Mouse (Mus musculus) 3134 (cell line): ENCODE measurements around the gene Rhox3e.
"Not testable (repeated sequence)": the region's sequence is repeated elsewhere in the genome, so short reads cannot be mapped to it uniquely, and the experiment has no call there.

Experiments used
- DNase-seq: peaks from one replicate; pipeline ENCODE4 v3.0.0-alpha.2; 2011; ENCODE audit warnings: low spot score; ENCODE audit not compliant: insufficient read length; ENCODE audit errors: extremely low read depth

Rhox3e gene

GRCm38 (mm10) chrX:37541719-37542118 is at the start of gene Rhox3e:
TSS of gene Rhox3e (plus strand) at chrX:37542019.
- DNase-seq: not testable (repeated sequence)

DNA sequence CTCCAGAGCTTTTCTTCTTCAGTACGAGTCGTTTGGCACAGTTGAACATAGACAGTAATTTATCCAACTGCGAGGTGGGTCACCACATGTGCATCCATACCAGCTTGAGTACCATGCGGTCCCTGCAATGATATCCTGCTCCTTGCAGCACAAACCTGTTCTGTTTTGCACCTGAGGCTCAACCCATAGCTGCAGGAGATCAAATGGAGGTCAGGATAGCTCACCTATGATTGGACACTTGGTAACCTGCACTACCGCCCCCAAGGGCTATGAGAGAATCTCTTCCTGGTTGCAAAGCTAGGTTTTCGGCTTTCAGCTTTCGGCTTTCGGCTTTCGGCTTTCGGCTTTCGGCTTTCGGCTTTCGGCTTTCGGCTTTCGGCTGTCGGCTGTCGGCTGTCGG is 27.8 kb upstream of the Rhox3e start, which contains the start of gene Rhox4d:
Gene Rhox4d, plus strand, starts transcription at position 301 of the 400 bp plus-strand sequence.
- not testable (repeated sequence) for DNase-seq

DNA sequence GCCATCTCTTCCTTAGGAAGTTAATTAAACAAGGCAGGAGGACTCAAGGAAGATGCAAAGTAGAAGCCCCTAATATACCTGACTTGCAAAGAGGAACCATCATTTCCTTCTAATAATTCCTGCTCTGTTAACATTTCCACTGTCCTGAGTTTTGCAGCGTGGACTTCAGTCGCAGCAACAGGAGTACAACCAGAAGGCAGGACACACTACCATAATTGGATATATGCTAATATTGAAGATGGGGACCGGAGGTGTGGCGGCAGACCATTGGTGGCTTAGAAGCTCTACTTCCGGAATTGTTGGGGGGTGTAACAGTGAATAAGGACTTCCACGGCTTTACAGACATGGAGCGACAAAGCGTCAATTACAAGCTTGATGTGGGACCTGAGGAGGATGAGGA is 11.7 kb upstream of the Rhox3e start, which contains the start of gene Rhox2e:
Gene Rhox2e, plus strand, starts transcription at position 301 of the 400 bp plus-strand sequence.
- not testable (repeated sequence) for DNase-seq

- DNase-seq: not testable (repeated sequence)
Observed at GRCm38 (mm10) chrX:37557112-37557511, 15.3 kb downstream of the Rhox3e start, which contains the start of gene Rhox4e. TSS of gene Rhox4e (plus strand) at chrX:37557412.

DNA sequence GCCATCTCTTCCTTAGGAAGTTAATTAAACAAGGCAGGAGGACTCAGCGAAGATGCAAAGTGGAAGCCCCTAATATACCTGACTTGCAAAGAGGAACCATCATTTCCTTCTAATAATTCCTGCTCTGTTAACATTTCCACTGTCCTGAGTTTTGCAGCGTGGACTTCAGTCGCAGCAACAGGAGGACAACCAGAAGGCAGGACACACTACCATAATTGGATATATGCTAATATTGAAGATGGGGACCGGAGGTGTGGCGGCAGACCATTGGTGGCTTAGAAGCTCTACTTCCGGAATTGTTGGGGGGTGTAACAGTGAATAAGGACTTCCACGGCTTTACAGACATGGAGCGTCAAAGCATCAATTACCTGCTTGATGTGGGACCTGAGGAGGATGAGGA is 29.3 kb downstream of the Rhox3e start, which contains the start of gene Rhox2f:
Gene Rhox2f, plus strand, starts transcription at position 301 of the 400 bp plus-strand sequence.
- DNase-seq: not testable (repeated sequence)

DNA sequence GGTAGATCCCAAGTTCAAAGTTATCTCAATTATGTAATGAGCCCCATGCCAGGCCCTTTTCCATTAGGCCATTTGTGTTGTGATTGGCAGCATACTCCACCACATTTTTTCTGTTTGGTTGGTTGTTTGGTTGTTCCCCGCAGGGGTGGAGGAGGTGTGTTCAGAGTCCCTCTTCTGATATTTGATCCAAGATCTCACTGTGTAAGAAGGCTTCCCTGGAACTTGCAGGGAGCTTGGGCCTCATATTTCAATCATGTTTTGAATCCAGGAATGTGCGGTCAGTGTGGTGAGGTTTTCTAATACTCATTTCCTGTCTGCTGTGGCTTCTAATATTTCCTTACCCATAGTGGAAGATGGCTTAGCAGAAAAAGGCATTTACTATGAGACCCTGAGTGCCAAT is 30.8 kb downstream of the Rhox3e start:
- DNase-seq: peak; percentile 14

DNA sequence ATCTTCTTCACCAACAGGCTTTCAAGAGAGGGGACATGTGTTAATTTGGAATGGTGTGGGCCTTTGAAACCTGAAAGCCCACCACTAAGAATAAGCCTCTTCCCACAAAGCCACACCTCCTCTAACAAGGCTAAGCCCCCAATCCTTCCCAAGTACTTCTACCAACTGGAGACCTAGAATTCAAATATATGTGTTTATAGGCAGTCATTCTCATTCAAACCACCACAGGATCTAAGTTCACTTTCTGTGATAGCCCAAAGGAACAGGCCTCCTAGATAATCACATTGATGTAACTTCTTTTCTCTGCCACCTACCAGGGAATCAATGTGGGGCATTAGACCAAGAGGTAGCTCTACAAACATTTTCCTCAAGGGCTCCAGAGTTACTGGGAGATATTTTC is 38.9 kb downstream of the Rhox3e start, which contains the start of gene Rhox3f:
Gene Rhox3f, plus strand, starts transcription at position 301 of the 400 bp plus-strand sequence.
- not testable (repeated sequence) for DNase-seq
